Mouse (Mus musculus) T-helper 2 cell (primary cell): ENCODE measurements around the gene Fbxl22.

Source experiments
- in situ Hi-C: fragments of 300-600 bp; cut with MboI, MseI; formaldehyde crosslinking; loops from one replicate; pipeline ENCODE4 v1.15.1; 2025; ENCODE audit warnings: high pct_unique_total_duplicates

Fbxl22 gene

DNA sequence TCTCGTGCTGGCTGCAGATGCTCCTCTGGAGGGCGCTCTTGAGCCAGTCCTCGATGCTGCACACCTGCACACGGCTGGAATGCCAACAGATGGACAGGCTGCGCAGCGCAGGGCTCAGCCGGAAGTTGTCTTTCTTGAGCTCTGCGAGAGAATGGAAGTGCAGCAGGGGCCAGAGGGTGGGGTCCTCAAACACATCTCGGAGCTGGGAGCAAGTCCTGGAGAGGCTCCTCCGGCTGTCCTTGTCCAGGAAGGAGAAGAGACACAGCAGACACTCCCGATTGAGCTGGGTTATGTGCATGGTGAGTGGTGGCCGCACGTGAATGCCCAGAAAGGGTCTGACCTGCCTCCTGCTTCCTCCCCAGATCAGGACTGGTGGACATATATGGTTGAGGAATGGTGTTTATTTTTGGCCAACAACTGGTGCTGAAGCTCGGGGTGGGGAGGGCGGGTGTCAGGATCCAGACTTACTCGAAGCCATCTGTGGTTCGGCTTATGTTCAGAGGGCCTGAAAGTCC, at the start of gene Fbxl22:
TSS of gene Fbxl22 (minus strand) at position 338 of the 515 bp plus-strand sequence.
- in situ Hi-C loops: loop anchor here (5.0 to 10.0 kb wide), 2 partner anchors 83 to 190 kb away; no protein-coding TSS in a partner anchor

DNA sequence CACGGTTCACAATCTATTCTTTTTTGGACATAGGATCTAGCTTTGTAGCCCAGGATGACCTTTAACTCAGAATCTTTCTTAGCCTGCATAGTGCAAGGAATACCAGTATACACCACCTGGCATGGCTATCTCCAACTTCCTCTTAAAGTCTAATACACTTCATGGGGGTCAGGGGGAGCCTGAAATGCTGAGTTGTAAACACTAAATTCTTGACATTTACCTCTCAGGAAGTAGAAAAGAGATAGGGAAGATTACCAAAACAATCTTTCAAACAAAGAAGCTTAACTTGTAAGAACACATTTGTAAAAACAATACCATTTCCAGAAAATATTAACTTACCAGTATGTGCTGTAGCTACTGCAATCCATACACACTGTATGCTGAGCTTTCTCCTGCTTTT, 47.8 kb upstream of the Fbxl22 start:
- in situ Hi-C loops: no loop called here

- in situ Hi-C loops: no loop called here
These were observed 47.1 kb upstream of the Fbxl22 start for GRCm38 (mm10) chr9:66561496-66561895.

- in situ Hi-C loops: no loop called here
These were observed 46.3 kb upstream of the Fbxl22 start for GRCm38 (mm10) chr9:66560728-66561127.

DNA sequence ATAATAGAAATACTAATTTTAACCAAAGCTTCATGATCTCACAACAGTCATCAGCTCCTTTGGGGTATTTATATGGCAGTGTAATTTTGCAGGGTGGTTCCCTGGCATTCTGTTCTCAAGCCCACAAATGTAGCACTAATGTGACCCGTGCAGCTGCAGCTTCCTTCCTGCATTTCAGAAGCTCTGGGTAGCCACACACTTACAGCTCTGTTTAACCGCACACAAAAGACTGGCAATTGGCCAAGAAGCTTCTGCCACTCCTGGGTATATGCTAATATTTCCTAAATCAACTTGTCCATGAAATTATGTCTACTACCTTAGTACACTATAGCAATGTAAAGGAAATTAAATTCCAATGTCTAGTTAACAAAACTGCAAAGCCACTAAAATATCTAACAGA, 45.9 kb upstream of the Fbxl22 start:
- in situ Hi-C loops: no loop called here

GRCm38 (mm10) chr9:66558971-66559370, 44.6 kb upstream of the Fbxl22 start:
- in situ Hi-C loops: no loop called here

DNA sequence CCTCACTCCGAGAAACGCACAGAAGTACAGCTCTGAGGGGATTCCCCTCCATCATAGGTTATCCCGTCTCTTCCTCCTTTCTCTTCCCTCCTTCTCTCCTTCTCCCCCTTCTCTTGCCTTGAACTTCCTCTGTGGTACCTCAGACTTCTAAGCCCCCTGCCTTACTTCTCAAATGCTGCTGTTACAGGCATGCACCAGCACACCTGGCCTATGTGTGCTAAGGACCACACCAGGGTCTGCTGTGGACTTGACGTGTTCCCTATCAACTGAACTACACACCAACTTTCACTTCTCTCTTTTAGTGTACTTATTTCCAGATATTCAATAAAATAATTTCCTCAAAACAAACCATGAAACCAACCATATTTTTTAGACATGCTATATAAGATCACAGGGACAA, 28.4 kb upstream of the Fbxl22 start:
- in situ Hi-C loops: no loop called here

DNA sequence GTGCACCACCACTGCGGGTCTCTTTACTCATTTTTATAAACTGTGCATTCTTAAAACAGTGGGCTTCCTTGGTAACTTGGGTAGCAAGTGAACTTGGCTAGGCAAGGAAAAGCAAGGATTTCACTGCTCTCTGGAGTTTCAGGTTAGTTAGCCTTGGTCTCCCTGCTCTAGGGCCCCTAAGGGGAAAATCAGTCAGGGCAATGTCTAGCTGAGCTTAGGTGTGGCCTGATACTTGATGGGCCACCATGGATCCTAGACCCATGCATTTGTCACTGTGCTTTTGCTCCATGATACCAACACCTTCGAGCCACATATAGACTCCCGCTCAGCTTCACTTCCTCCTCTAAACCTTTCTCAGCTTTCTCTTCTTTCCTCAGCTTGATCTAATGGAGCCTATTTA, 7.2 kb upstream of the Fbxl22 start:
- in situ Hi-C loops: no loop called here

- in situ Hi-C loops: no loop called here
These were observed 5.9 kb upstream of the Fbxl22 start for GRCm38 (mm10) chr9:66520299-66520698.

DNA sequence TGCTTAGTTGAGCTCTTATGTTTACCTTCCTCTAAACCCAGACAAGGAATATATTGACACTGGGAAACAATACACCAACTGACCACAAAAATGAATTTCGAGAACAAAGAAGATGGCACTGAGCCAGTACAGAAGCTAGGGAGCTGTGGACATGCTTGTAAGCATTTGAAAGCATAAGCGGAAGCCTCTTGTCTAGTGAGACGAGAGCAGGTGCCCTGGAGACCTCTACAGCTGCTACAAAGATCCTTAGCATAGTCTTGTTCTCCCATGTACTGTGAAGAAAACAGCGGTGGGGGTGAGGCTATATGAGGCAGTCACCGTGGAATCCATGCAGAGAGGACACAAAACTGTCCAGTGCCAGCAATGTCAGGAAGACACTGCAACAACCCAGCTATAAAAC, 4.5 kb upstream of the Fbxl22 start:
- in situ Hi-C loops: loop anchor here (10.0 kb wide), 1 partner anchor 186 kb away; no protein-coding TSS in a partner anchor

DNA sequence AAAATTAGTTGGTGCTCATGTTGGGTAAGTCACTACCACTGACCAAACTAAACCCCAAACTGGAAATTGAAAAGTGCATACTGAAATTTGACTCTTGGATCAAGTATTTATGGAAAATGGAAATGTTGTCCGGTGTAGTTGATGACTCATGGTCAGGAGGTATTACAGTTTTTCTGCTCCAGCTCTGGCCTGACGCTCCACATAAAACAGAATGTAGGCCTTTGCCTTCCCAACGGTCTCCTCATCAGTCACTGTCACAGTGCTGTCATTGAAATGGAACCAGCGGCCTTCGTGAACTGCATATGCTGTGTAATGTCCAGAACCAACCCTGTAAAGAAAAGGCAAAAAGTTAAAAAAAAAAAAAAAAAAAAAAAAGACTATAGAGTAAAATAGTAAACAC, 3.9 kb upstream of the Fbxl22 start:
- in situ Hi-C loops: loop anchor here (10.0 kb wide), 1 partner anchor 187 kb away; no protein-coding TSS in a partner anchor

DNA sequence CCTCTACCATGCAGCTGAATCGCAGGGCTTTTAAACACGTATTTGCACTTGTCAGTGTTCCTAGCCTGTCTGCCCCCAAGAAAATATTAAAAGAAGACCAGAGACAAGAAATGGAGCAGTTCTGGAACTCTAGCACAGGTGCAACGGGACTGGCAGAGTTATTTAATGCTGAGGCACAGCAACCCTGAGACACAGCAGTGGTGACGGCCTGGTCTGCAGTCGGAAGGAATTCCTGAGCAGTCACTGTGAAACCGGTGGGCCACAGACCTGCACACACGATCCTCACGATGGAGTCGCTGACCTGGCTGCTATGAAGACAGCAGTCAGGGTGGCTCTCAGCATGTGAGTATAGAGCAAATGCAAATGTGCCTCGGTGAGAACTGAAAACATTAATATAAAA, 3.4 kb upstream of the Fbxl22 start:
- in situ Hi-C loops: loop anchor here (10.0 kb wide), 1 partner anchor 187 kb away; no protein-coding TSS in a partner anchor

GRCm38 (mm10) chr9:66516296-66516940, 2.0 kb upstream of the Fbxl22 start:
- in situ Hi-C loops: loop anchor here (10.0 kb wide), 1 partner anchor 188 kb away; no protein-coding TSS in a partner anchor

- in situ Hi-C loops: loop anchor here (10.0 kb wide), 1 partner anchor 189 kb away; no protein-coding TSS in a partner anchor
These were observed 1.4 kb upstream of the Fbxl22 start for GRCm38 (mm10) chr9:66515680-66516210.

DNA sequence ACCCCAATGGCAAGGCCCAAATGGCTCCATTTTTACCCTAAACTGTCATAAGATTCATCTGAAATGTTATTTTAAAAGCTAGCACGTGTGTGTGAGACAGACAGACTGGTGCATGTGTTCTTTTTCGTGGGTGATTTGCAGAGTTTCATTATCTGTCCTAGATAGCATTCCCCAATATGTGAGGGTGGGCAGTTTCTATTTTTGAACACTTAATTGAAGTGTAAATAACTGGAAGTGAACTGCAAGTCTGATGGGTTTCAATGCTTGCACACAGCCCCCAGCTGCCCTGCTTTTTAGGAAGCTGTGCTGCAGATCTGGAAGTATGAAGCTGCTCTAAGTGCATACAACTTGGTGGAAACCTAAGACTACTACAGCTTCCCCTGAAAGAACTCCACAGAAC, 722 bp upstream of the Fbxl22 start:
- in situ Hi-C loops: loop anchor here (10.0 kb wide), 1 partner anchor 190 kb away; no protein-coding TSS in a partner anchor

GRCm38 (mm10) chr9:66513661-66514255, 635 bp downstream of the Fbxl22 start:
- in situ Hi-C loops: loop anchor here (5.0 to 10.0 kb wide), 2 partner anchors 84 to 191 kb away; no protein-coding TSS in a partner anchor

DNA sequence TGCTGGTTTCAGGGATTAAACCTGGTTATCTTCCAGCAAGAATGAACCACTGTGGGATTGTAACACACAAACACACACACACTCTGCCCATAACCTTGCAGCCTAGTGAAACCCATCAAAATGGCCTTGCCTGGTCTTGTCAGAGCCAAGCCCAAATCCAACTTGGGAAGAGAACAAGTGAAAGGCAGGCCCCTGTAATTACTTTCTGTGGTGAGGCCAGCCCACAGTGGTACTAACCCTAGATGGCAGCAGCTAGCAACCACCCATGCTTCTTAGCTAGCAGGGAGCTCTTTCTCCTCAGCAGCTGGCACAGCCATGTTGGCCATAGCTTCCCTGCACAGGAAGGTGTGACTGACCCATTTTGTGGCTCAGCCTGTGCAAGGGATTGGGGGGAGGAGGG, 1.2 kb downstream of the Fbxl22 start:
- in situ Hi-C loops: loop anchor here (5.0 to 10.0 kb wide), 2 partner anchors 84 to 192 kb away; no protein-coding TSS in a partner anchor

GRCm38 (mm10) chr9:66512351-66512671, 2.1 kb downstream of the Fbxl22 start:
- in situ Hi-C loops: loop anchor here (5.0 to 10.0 kb wide), 2 partner anchors 85 to 192 kb away; no protein-coding TSS in a partner anchor

GRCm38 (mm10) chr9:66511580-66512350, 2.6 kb downstream of the Fbxl22 start:
- in situ Hi-C loops: loop anchor here (5.0 to 10.0 kb wide), 2 partner anchors 86 to 193 kb away; no protein-coding TSS in a partner anchor

- in situ Hi-C loops: loop anchor here (5.0 to 10.0 kb wide), 2 partner anchors 86 to 194 kb away; no protein-coding TSS in a partner anchor
These were observed 3.4 kb downstream of the Fbxl22 start for GRCm38 (mm10) chr9:66510944-66511343.

DNA sequence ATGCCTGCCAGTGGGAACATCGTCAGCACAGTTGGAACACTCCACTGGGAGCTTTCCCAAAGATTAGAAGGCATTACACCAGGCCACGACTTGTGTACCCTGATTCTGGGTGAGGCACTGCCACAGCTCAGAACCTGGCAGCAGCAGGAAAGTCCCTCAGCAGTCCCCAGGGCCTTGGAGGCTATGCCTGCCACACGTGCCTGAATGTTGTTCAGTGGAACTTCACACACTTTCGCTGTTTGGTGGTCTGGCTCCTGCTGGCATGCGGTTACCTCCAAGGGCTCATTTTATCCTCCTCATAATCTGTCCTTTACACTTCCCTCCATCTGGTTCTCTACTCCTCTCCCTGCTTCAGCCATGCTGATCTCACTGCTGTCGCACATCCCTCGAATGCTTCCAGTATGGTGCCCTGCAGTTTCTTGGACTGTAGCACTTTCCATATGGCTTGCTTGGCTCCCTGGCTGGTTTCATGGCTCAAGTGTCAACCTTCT, 4.0 kb downstream of the Fbxl22 start:
- in situ Hi-C loops: loop anchor here (5.0 to 10.0 kb wide), 2 partner anchors 87 to 194 kb away; no protein-coding TSS in a partner anchor
